Mouse (Mus musculus): ENCODE results near the gene Sh3pxd2a. TPM values are rescaled to one million over a fixed set of nuclear protein-coding genes. Genes with fewer than 3 reads are reported as not detected.
"Not testable (repeated sequence)": the region's sequence is repeated elsewhere in the genome, so short reads cannot be mapped to it uniquely, and the experiment has no call there.

Gene Sh3pxd2a
- polyA plus RNA-seq, 1 experiment from 2014 or later, result 0.82 TPM

- Histone ChIP-seq H3K4me3 (ENCODE audit: low read depth, low read length) (no peak overlapping the region), H3K9ac (replicated peaks) (0 out of 2 replicates have a peak overlapping the region, but pooled peaks have one; percentile 28), H3K4me2 (ENCODE audit: low read depth, low read length) (peak overlapping the region; percentile 46), H3K27ac (ENCODE audit: low read depth) (peak overlapping the region; percentile 90), H3K9me3 (ENCODE audit: low read length) (no peaks in the 10 kb centered on the region), H3K4me1 (ENCODE audit: insufficient read depth) (peaks cover 47% of the 10 kb centered on the region), H3K27me3 (ENCODE audit: insufficient read depth, low read length) (no peaks in the 10 kb centered on the region), H3K36me3 (replicated peaks; ENCODE audit: insufficient read depth, low read length) (no peaks in the 10 kb centered on the region)
- peak; percentile 66 for ATAC-seq
- 36% methylated on average over 4 of the region's 4 CpGs for WGBS (ENCODE audit: insufficient replicate concordance)
- no peak for DNase-seq
- TF ChIP-seq EP300 (IDR thresholded peaks at IDR 0.05; ENCODE audit: low read depth) (no peak), CTCF (IDR thresholded peaks at IDR 0.05; ENCODE audit: low read depth) (no peak)
Observed at GRCm38 (mm10) chr19:47402544-47402943, 61.7 kb downstream of the Sh3pxd2a start.

DNA sequence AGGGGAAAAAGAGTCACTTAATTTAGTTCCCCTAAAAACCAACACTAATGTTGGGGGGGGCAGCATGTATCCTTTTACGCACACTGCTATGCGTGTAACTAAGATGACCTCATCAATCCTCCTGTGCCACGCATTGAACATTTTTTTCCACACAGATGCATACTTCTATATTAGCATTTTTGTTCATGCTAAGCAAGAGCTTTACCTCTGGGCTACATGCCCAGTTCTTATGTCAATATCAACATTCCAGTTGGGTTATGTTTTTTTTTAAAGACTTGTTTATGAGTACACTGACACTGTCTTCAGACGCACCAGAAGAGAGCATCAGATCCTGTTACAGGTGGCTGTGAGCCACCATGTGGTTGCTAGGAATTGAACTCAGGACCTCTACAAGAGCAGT is 64.5 kb downstream of the Sh3pxd2a start:
- Histone ChIP-seq H3K36me3 (replicated peaks; ENCODE audit: insufficient read depth, low read length) (no peaks in the 10 kb centered on the region), H3K4me2 (ENCODE audit: low read depth, low read length) (no peak overlapping the region), H3K27ac (ENCODE audit: low read depth) (no peak overlapping the region), H3K27me3 (ENCODE audit: insufficient read depth, low read length) (no peaks in the 10 kb centered on the region), H3K9me3 (ENCODE audit: low read length) (no peaks in the 10 kb centered on the region), H3K4me1 (ENCODE audit: insufficient read depth) (peaks cover 36% of the 10 kb centered on the region), H3K9ac (replicated peaks) (no peak overlapping the region), H3K4me3 (ENCODE audit: low read depth, low read length) (no peak overlapping the region)
- WGBS (ENCODE audit: insufficient replicate concordance), result 71% methylated on average over 4 of the region's 4 CpGs
- ATAC-seq (no peak), DNase-seq (no peak)
- TF ChIP-seq CTCF (IDR thresholded peaks at IDR 0.05; ENCODE audit: low read depth), result no peak
- TF ChIP-seq EP300 (IDR thresholded peaks at IDR 0.05; ENCODE audit: low read depth), result no peak

- H3K4me3 ChIP-seq (ENCODE audit: low read depth, low read length), result no peak overlapping the region
- no peaks in the 10 kb centered on the region for H3K9me3 ChIP-seq (ENCODE audit: low read length)
- WGBS (ENCODE audit: insufficient replicate concordance), result 90% methylated on average over 11 of the region's 11 CpGs
- no peaks in the 10 kb centered on the region for H3K36me3 ChIP-seq (replicated peaks; ENCODE audit: insufficient read depth, low read length)
- H3K9ac ChIP-seq (replicated peaks), result no peak overlapping the region
- H3K27me3 ChIP-seq (ENCODE audit: insufficient read depth, low read length), result no peaks in the 10 kb centered on the region
- TF ChIP-seq EP300 (IDR thresholded peaks at IDR 0.05; ENCODE audit: low read depth) (no peak), CTCF (IDR thresholded peaks at IDR 0.05; ENCODE audit: low read depth) (no peak)
- H3K27ac ChIP-seq (ENCODE audit: low read depth), result no peak overlapping the region
- no peak overlapping the region for H3K4me2 ChIP-seq (ENCODE audit: low read depth, low read length)
- H3K4me1 ChIP-seq (ENCODE audit: insufficient read depth), result peaks cover 36% of the 10 kb centered on the region
- ATAC-seq, result no peak
- no peak for DNase-seq
Observed at GRCm38 (mm10) chr19:47399029-47399428, 65.2 kb downstream of the Sh3pxd2a start.

- 83% methylated on average over 18 of the region's 18 CpGs for WGBS (ENCODE audit: insufficient replicate concordance)
- H3K9me3 ChIP-seq (ENCODE audit: low read length), result no peaks in the 10 kb centered on the region
- no peak overlapping the region for H3K4me2 ChIP-seq (ENCODE audit: low read depth, low read length)
- H3K27ac ChIP-seq (ENCODE audit: low read depth), result no peak overlapping the region
- DNase-seq (no peak), ATAC-seq (no peak)
- H3K9ac ChIP-seq (replicated peaks), result no peak overlapping the region
- no peaks in the 10 kb centered on the region for H3K27me3 ChIP-seq (ENCODE audit: insufficient read depth, low read length)
- no peak overlapping the region for H3K4me3 ChIP-seq (ENCODE audit: low read depth, low read length)
- peaks cover 28% of the 10 kb centered on the region for H3K4me1 ChIP-seq (ENCODE audit: insufficient read depth)
- no peak for TF ChIP-seq CTCF (IDR thresholded peaks at IDR 0.05; ENCODE audit: low read depth)
- TF ChIP-seq EP300 (IDR thresholded peaks at IDR 0.05; ENCODE audit: low read depth), result no peak
- no peaks in the 10 kb centered on the region for H3K36me3 ChIP-seq (replicated peaks; ENCODE audit: insufficient read depth, low read length)
Observed at GRCm38 (mm10) chr19:47397882-47398671, 66.1 kb downstream of the Sh3pxd2a start.

DNA sequence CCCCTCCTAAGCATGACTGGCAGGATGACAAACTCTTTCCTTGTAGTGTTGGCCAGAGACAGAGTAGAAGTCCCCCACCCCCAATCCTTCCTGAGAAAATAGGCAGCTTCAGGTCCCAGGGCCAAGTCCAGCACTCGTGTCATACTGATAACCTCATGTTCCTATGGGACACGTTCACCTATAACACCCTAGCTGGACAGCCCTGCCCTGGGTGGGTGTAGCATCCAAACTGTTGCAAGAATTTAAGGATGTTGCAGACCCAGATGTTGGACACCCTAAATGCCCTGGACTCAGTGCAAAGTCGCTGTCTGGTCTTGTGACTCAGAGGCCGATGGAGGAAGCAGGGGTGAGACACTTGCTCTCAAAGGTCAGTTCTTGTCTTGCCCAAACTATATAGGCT is 68.9 kb downstream of the Sh3pxd2a start:
- Histone ChIP-seq H3K4me1 (ENCODE audit: insufficient read depth) (peaks cover 15% of the 10 kb centered on the region), H3K27me3 (ENCODE audit: insufficient read depth, low read length) (no peaks in the 10 kb centered on the region), H3K4me3 (ENCODE audit: low read depth, low read length) (no peak overlapping the region), H3K9ac (replicated peaks) (no peak overlapping the region), H3K36me3 (replicated peaks; ENCODE audit: insufficient read depth, low read length) (no peaks in the 10 kb centered on the region), H3K4me2 (ENCODE audit: low read depth, low read length) (no peak overlapping the region), H3K27ac (ENCODE audit: low read depth) (no peak overlapping the region), H3K9me3 (ENCODE audit: low read length) (no peaks in the 10 kb centered on the region)
- WGBS (ENCODE audit: insufficient replicate concordance), result 45% methylated on average over 4 of the region's 4 CpGs
- ATAC-seq (peak; percentile 70), DNase-seq (no peak)
- TF ChIP-seq EP300 (IDR thresholded peaks at IDR 0.05; ENCODE audit: low read depth) (no peak), CTCF (IDR thresholded peaks at IDR 0.05; ENCODE audit: low read depth) (no peak)

GRCm38 (mm10) chr19:47394781-47395180 is 69.4 kb downstream of the Sh3pxd2a start:
- not testable (repeated sequence) for ATAC-seq; H3K9ac ChIP-seq (replicated peaks); H3K36me3 ChIP-seq (replicated peaks; ENCODE audit: insufficient read depth, low read length); H3K9me3 ChIP-seq (ENCODE audit: low read length); H3K4me2 ChIP-seq (ENCODE audit: low read depth, low read length); DNase-seq; H3K27ac ChIP-seq (ENCODE audit: low read depth); H3K27me3 ChIP-seq (ENCODE audit: insufficient read depth, low read length); H3K4me3 ChIP-seq (ENCODE audit: low read depth, low read length)
- 57% methylated on average over 1 of the region's 1 CpGs for WGBS (ENCODE audit: insufficient replicate concordance)
- H3K4me1 ChIP-seq (ENCODE audit: insufficient read depth), result peaks cover 14% of the 10 kb centered on the region

All from liver, postnatal 0 days (tissue).